ENCODE assay signal across 19 mouse cellular contexts in genomic region chr6:96234806-96235205, GRCm38 (mm10).
"Had no signal": no experiment of that assay in that cellular context is flagged by ENCODE, and none has a peak within 500 bp of the region (broad histone marks: within the 10 kb centered on the region; RNA-seq: fewer than 3 reads in every experiment).

No protein-coding gene starts in this region.

- H3K4me1 ChIP-seq: liver, embryonic 12.5 days; midbrain, embryonic 10.5 days; midbrain, embryonic 12.5 days; neural tube, embryonic 13.5 days; neural tube, embryonic 15.5 days; stomach, embryonic 15.5 days had no signal

- ATAC-seq: liver, embryonic 12.5 days; midbrain, embryonic 16.5 days had no signal

- H3K9me3 ChIP-seq: liver, embryonic 12.5 days; midbrain, embryonic 10.5 days; midbrain, embryonic 12.5 days; neural tube, embryonic 13.5 days; neural tube, embryonic 15.5 days; stomach, embryonic 15.5 days had no signal

- H3K4me3 ChIP-seq: liver, embryonic 12.5 days; midbrain, embryonic 10.5 days; midbrain, embryonic 12.5 days; myocyte; neural tube, embryonic 13.5 days; neural tube, embryonic 15.5 days; stomach, embryonic 15.5 days had no signal

- DNase-seq: midbrain, embryonic 14.5 days; retina, postnatal 1 day; right cerebral cortex, adult 18-20 months; right cerebral cortex, postnatal 25 days; right cerebral cortex, postnatal 4 days; spleen, adult 18-20 months; thymus, adult 2 months; thymus, postnatal 25 days; thymus, postnatal 4 days had no signal

- H3K4me2 ChIP-seq: liver, embryonic 12.5 days; midbrain, embryonic 12.5 days; neural tube, embryonic 13.5 days; neural tube, embryonic 15.5 days; stomach, embryonic 15.5 days had no signal

- H3K27ac ChIP-seq: liver, embryonic 12.5 days; liver, embryonic 14.5 days; midbrain, embryonic 10.5 days; midbrain, embryonic 12.5 days; neural tube, embryonic 13.5 days; neural tube, embryonic 15.5 days; stomach, embryonic 15.5 days; stomach, postnatal 0 days had no signal

- H3K36me3 ChIP-seq: liver, embryonic 12.5 days; midbrain, embryonic 10.5 days; midbrain, embryonic 12.5 days; neural tube, embryonic 13.5 days; neural tube, embryonic 15.5 days; stomach, embryonic 15.5 days had no signal

- H3K9ac ChIP-seq: liver, embryonic 12.5 days; liver, embryonic 14.5 days; midbrain, embryonic 12.5 days; neural tube, embryonic 13.5 days; neural tube, embryonic 15.5 days; stomach, embryonic 15.5 days had no signal

- H3K27me3 ChIP-seq: liver, embryonic 12.5 days; midbrain, embryonic 12.5 days; neural tube, embryonic 13.5 days; neural tube, embryonic 15.5 days; stomach, embryonic 15.5 days had no signal
